Mouse (Mus musculus) myocyte (in vitro differentiated cells): Measurements from ENCODE around the gene Bhlhe23. TPM values are rescaled to one million over a fixed set of nuclear protein-coding genes. Genes with fewer than 3 reads are reported as not detected.

ENCODE experiments used
- H3K27me3 ChIP-seq: one replicate; pipeline ENCODE4 v1.6.1; 2011; ENCODE audit not compliant: control insufficient read depth, insufficient read depth, insufficient read length
- H3K36me3 ChIP-seq: one replicate; pipeline ENCODE4 v1.6.1; 2011; ENCODE audit not compliant: control insufficient read depth, insufficient read depth
- H3K4me2 ChIP-seq: one replicate; pipeline ENCODE4 v1.6.1; 2011; ENCODE audit warnings: low read depth, control low read depth
- H3K4me3 ChIP-seq: one replicate; pipeline ENCODE4 v1.5.1; 2011; ENCODE audit warnings: mild to moderate bottlenecking, control low read depth, moderate library complexity
- H3K79me2 ChIP-seq: one replicate; pipeline ENCODE4 v1.6.1; 2011; ENCODE audit not compliant: control insufficient read depth, insufficient read depth
- H3ac ChIP-seq: one replicate; pipeline ENCODE4 v1.6.1; 2011; ENCODE audit not compliant: control insufficient read depth, insufficient read length
- CEBPB ChIP-seq: IDR thresholded peaks from 2 replicates; pipeline ENCODE4 v1.6.1; 2011; ENCODE audit warnings: mild to moderate bottlenecking, moderate library complexity; ENCODE audit not compliant: poor library complexity, insufficient read depth, severe bottlenecking
- E2F4 ChIP-seq: IDR thresholded peaks from one replicate; pipeline ENCODE4 v1.6.1; 2011; ENCODE audit warnings: mild to moderate bottlenecking, control low read depth, moderate library complexity; ENCODE audit not compliant: insufficient read depth
- MAX ChIP-seq: IDR thresholded peaks from one replicate; pipeline ENCODE4 v1.6.1; 2011; ENCODE audit warnings: low read depth, mild to moderate bottlenecking, control low read depth
- MYOD1 ChIP-seq, 3 experiments: IDR thresholded peaks; one replicate each; pipeline ENCODE4 v1.6.1; 2011; ENCODE audit warnings: control low read depth in 2 of 3, low read depth in 2 of 3, mild to moderate bottlenecking in 2 of 3, moderate library complexity in 1 of 3; ENCODE audit not compliant: insufficient read length in 2 of 3, control insufficient read depth in 1 of 3
- MYOG ChIP-seq, 3 experiments: IDR thresholded peaks; one replicate each; pipeline ENCODE4 v1.6.1; 2011; ENCODE audit warnings: control low read depth in 2 of 3, low read depth in 2 of 3, mild to moderate bottlenecking in 2 of 3; ENCODE audit not compliant: insufficient read length in 2 of 3, control insufficient read depth in 1 of 3, insufficient read depth in 1 of 3
- POLR2A ChIP-seq: IDR thresholded peaks from one replicate; pipeline ENCODE4 v1.6.1; 2011; ENCODE audit warnings: low read depth, mild to moderate bottlenecking, control low read depth, moderate library complexity; ENCODE audit not compliant: insufficient read length
- POLR2AphosphoS2 ChIP-seq: IDR thresholded peaks from one replicate; pipeline ENCODE4 v1.6.1; 2011; ENCODE audit warnings: low read depth, control low read depth; ENCODE audit not compliant: insufficient read length
- REST ChIP-seq: IDR thresholded peaks from one replicate; pipeline ENCODE4 v1.6.1; 2011; ENCODE audit warnings: mild to moderate bottlenecking, control low read depth, moderate library complexity; ENCODE audit not compliant: insufficient read depth, insufficient read length
- SRF ChIP-seq: IDR thresholded peaks from one replicate; pipeline ENCODE4 v1.6.1; 2011; ENCODE audit warnings: low read depth; ENCODE audit not compliant: control insufficient read depth, insufficient read length
- TCF12 ChIP-seq: IDR thresholded peaks from one replicate; pipeline ENCODE4 v1.6.1; 2011; ENCODE audit warnings: mild to moderate bottlenecking, control low read depth; ENCODE audit not compliant: poor library complexity, insufficient read depth, severe bottlenecking
- TCF3 ChIP-seq: IDR thresholded peaks from one replicate; pipeline ENCODE4 v1.6.1; 2011; ENCODE audit warnings: low read depth, control low read depth; ENCODE audit not compliant: insufficient read length
- USF1 ChIP-seq: IDR thresholded peaks from one replicate; pipeline ENCODE4 v1.6.1; 2011; ENCODE audit warnings: low read depth, mild to moderate bottlenecking, control low read depth, moderate library complexity
- polyA plus RNA-seq: library from polyadenylated mRNA; unstranded; fragments of >200 nt; fragmentation: generic; extraction: Trizol; gene quantifications from one replicate; pipeline ENCODE4 v1.2.1, GENCODE M21; 2012; ENCODE audit warnings: missing spikeins

Gene Bhlhe23
- polyA plus RNA-seq, 1 experiment: not detected

DNA sequence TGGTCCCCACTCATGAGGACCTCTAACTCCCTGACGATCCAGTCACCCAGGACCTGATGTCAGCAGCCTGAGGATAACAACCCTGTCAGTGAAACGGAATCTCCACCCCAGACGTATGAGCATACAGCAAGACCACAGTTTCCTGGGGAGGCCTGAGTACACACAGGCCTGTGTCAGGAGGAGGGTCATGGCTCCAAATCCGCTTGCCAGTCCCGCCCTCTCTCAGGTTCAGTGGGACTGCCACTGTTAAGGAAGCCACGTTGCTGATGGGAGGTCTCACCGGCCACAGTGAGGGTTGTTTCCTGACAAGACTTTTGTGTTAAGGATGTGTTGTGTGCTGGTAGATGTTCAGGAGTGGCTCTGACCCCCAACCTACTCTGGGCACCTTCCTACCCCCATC is 35.3 kb downstream of the Bhlhe23 start:
- no peaks in the 10 kb centered on the region for H3K79me2 ChIP-seq
- H3K4me2 ChIP-seq: no peak overlapping the region
- no peak overlapping the region for H3K4me3 ChIP-seq
- peaks cover 36% of the 10 kb centered on the region for H3K27me3 ChIP-seq
- H3K36me3 ChIP-seq: no peaks in the 10 kb centered on the region
- no peak for TF ChIP-seq MAX
- TF ChIP-seq CEBPB: no peak
- no peak for TF ChIP-seq USF1
- no peak for TF ChIP-seq E2F4
- no peak for TF ChIP-seq MYOD1 (IDR thresholded peaks at IDR 0.05; ENCODE audit: control insufficient read depth in 1 of 3, insufficient read length in 2 of 3, low read depth in 2 of 3)
- no peak for TF ChIP-seq POLR2A
- no peak overlapping the region for H3ac ChIP-seq

DNA sequence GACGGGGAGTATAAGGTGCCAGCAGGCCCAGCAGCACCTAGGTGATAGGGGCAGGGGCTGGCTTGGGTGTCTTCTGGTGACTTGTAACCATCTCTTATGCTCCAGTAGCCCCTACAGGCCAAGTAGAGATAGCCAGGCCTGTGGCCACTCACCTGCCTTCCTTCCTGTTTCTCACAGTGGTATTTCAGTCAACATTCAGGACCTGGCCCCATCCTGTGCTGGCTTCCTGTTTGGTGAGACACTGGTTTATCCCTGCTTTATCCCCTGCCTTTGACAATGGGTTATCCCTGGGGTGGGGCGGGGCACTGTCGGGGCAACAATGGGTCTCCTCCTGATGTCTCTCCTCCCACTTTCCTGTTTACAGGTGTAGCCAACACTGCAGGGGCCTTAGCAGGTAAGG is 36.4 kb downstream of the Bhlhe23 start:
- H3K4me2 ChIP-seq: no peak overlapping the region
- no peaks in the 10 kb centered on the region for H3K79me2 ChIP-seq
- H3ac ChIP-seq: no peak overlapping the region
- TF ChIP-seq TCF3 (no peak), USF1 (no peak), E2F4 (no peak), SRF (no peak), POLR2A (no peak), CEBPB (no peak)
- H3K36me3 ChIP-seq: no peaks in the 10 kb centered on the region
- H3K27me3 ChIP-seq: peaks cover 46% of the 10 kb centered on the region
- H3K4me3 ChIP-seq: no peak overlapping the region

- Histone ChIP-seq H3K36me3 (no peaks in the 10 kb centered on the region), H3K4me2 (no peak overlapping the region)
- no peak for TF ChIP-seq POLR2AphosphoS2
- no peak for TF ChIP-seq REST
- no peak for TF ChIP-seq CEBPB
- no peak for TF ChIP-seq SRF
- no peak for TF ChIP-seq E2F4
- TF ChIP-seq MYOD1 (IDR thresholded peaks at IDR 0.05; ENCODE audit: control insufficient read depth in 1 of 3, insufficient read length in 2 of 3, low read depth in 2 of 3): no peak
- TF ChIP-seq TCF12: no peak
- no peak for TF ChIP-seq POLR2A
- TF ChIP-seq TCF3: no peak
- no peak for TF ChIP-seq MAX
- no peak for TF ChIP-seq MYOG (IDR thresholded peaks at IDR 0.05; ENCODE audit: control insufficient read depth in 1 of 3, insufficient read depth in 1 of 3, insufficient read length in 2 of 3, low read depth in 2 of 3)
- no peak for TF ChIP-seq USF1
These were observed 38.7 kb downstream of the Bhlhe23 start for GRCm38 (mm10) chr2:180737984-180738383.

DNA sequence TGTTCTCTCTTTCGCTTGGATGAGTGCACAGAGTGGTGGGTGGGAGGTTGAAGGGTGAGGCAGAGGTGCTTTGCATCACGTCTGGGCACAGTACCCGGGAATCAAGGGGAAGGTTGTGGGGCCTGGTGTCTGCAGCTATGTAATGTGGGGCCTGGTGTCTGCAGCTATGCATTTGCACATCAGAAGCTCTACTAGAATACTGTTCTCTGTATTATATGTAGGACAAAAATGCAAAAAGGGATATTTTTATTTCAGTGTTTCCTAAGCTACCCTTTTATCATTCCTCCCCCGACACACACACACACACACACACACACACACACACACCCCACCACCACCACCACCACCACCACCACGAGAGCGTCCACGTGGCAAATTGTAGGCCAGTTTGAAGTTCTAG is 41.5 kb downstream of the Bhlhe23 start:
- H3K27me3 ChIP-seq: peaks cover 71% of the 10 kb centered on the region
- no peaks in the 10 kb centered on the region for H3K79me2 ChIP-seq
- H3K4me3 ChIP-seq: no peak overlapping the region
- H3K4me2 ChIP-seq: no peak overlapping the region
- H3K36me3 ChIP-seq: no peaks in the 10 kb centered on the region
- TF ChIP-seq E2F4 (no peak), TCF12 (no peak), TCF3 (no peak), POLR2A (no peak), MAX (no peak), MYOG (IDR thresholded peaks at IDR 0.05; ENCODE audit: control insufficient read depth in 1 of 3, insufficient read depth in 1 of 3, insufficient read length in 2 of 3, low read depth in 2 of 3) (no peak), MYOD1 (IDR thresholded peaks at IDR 0.05; ENCODE audit: control insufficient read depth in 1 of 3, insufficient read length in 2 of 3, low read depth in 2 of 3) (no peak), SRF (no peak), USF1 (no peak), CEBPB (no peak), REST (no peak), POLR2AphosphoS2 (no peak)
- no peak overlapping the region for H3ac ChIP-seq

More at GRCm38 (mm10) chr2:180737984-180738383, 38.7 kb downstream of the Bhlhe23 start:
- H3ac ChIP-seq: no peak overlapping the region
- H3K79me2 ChIP-seq: no peaks in the 10 kb centered on the region
- H3K4me3 ChIP-seq: no peak overlapping the region
- peaks cover 64% of the 10 kb centered on the region for H3K27me3 ChIP-seq

GRCm38 (mm10) chr2:180731984-180732383 is 44.7 kb downstream of the Bhlhe23 start:
- TF ChIP-seq MAX (no peak), E2F4 (no peak), MYOG (IDR thresholded peaks at IDR 0.05; ENCODE audit: control insufficient read depth in 1 of 3, insufficient read depth in 1 of 3, insufficient read length in 2 of 3, low read depth in 2 of 3) (no peak), POLR2AphosphoS2 (no peak), MYOD1 (IDR thresholded peaks at IDR 0.05; ENCODE audit: control insufficient read depth in 1 of 3, insufficient read length in 2 of 3, low read depth in 2 of 3) (no peak), SRF (no peak), USF1 (no peak), REST (no peak), CEBPB (no peak), TCF3 (no peak), TCF12 (no peak), POLR2A (no peak)
- H3K27me3 ChIP-seq: peaks cover 54% of the 10 kb centered on the region
- no peak overlapping the region for H3K4me3 ChIP-seq
- H3K4me2 ChIP-seq: no peak overlapping the region
- H3ac ChIP-seq: no peak overlapping the region
- H3K79me2 ChIP-seq: no peaks in the 10 kb centered on the region
- H3K36me3 ChIP-seq: no peaks in the 10 kb centered on the region
